Mouse (Mus musculus) adrenal gland, postnatal 4 days (tissue): ENCODE measurements at regions not wholly inside any gene's neighbourhood (a gene's known extent, or its start where the extent isn't known, plus 50 kb on each side); places are given as distances from the start of the nearest gene placed in this dataset. TPM values are rescaled to one million over a fixed set of nuclear protein-coding genes. Genes with fewer than 3 reads are reported as not detected.

Experiments used
- microRNA-seq: library from miRNA; unstranded; fragments of <30 nt; microRNA quantifications from one replicate; pipeline ENCODE4 v1.2.0, GENCODE M21; 2021

Small RNA genes lying in the stretch of these regions (microRNA-seq; reads per million reads assigned to microRNA genes)
- gene Gm44495, result not detected
